Mouse (Mus musculus): ENCODE data around the gene Spns3.

Spns3 gene

DNA sequence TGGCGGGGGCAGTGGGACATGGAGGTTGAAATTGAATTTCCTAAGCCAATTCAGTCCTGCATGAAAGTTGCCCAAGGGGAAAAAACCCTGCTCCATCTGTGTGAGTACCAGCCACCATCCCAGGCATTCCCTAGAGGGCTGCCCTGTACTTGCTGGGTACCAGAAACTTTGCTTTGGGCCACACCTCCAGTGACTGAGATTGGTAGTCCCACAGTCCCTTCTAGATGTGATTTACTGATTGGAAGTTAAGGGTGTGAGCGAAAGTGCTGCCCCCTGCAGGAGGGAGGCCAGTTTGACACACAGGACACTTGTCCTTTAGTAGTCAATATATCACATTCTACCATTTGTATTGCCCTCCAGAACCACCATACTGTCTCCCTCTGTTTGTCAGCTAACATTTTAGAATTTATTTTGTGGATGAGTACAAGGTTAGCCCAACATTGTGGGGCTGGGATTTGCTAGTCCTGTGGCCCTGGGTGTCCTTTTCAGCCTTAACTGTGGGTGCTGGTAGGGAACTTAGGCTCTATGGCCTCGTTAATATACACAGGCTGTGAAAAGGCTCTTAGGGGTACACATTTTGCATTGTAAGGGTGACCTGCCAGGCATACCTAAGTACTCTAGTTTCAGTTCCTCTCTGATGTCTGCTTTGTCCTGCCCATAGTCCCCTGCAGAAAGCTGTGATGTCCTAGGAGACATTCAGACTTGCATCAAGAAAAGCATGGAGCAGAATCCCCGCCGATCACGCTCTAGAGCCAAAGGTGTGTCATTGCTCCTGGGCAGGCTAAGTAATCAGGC is 103.8 kb downstream of the Spns3 start:
- peak; percentile 38 to 40 for DNase-seq

Measured in cerebellum, postnatal 36 days (tissue).